Comparison of ENCODE assay signal across 9 mouse cellular contexts in the genomic region with DNA sequence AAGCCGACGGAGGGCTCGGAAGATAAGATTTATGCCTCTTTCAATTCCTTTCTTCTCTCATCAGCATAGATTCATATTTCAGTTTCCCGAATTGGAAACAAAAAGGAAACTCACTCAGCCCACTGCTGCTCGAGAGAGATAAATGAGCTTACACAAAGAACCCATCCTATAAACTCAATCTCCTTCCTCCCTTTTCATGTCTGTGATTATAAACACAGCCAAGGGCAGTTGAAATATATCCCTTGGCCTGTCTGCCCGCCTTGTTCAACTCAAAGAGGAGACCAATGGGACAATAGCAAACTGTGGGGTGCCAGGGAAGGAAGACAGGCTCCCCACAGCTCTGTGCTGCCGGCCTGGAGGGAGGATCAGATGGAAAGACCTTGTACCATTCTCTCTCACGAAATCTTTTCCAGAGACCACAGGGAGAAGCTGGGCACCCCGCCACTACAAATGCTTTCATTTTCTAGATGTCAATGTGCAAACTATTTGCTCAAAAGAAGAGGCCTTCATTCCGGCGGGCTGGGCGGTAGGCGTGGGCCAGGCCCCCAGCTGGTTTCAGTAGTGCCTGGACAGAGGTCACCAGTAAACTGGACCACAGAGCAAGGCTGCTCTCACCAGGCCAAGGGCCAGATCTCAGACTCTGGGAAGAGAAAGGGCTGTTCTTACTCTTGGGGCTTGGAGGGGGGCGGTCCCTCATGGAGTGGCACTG.
DNase-seq lines count a peak whose midpoint lies in the region; ATAC-seq and TF ChIP-seq lines count a peak whose summit lies in the region.
"Had no signal": no experiment of that assay in that cellular context is flagged by ENCODE, and none has a peak within 500 bp of the region (broad histone marks: within the 10 kb centered on the region; RNA-seq: fewer than 3 reads in every experiment).

No protein-coding gene starts in this region.

- peaks cover 19% of the 10 kb centered on the region for H3K4me1 ChIP-seq in midbrain, embryonic 12.5 days
- 0 out of 2 replicates have a peak, but pooled peaks cover 3% of the 10 kb centered on the region for H3K4me1 ChIP-seq in stomach, postnatal 0 days (replicated peaks; ENCODE audit: control insufficient read depth, insufficient read depth)

- 0 out of 2 replicates have a peak, but pooled peaks have one; percentile 23 for ATAC-seq in midbrain, embryonic 12.5 days (ENCODE audit: low FRiP score, low read depth)
- ATAC-seq in stomach, postnatal 0 days (ENCODE audit: low FRiP score, low TSS enrichment): peak; percentile 82

- H3K27ac ChIP-seq in midbrain, embryonic 12.5 days (replicated peaks): peak overlapping the region; percentile 60
- peak overlapping the region; percentile 77 for H3K27ac ChIP-seq in stomach, postnatal 0 days (replicated peaks)
- H3K27ac ChIP-seq: liver, embryonic 14.5 days had no signal

- H3K9me3 ChIP-seq in midbrain, embryonic 12.5 days: no peaks in the 10 kb centered on the region
- no peaks in the 10 kb centered on the region for H3K9me3 ChIP-seq in stomach, postnatal 0 days (ENCODE audit: control insufficient read depth, low read length)

- intact Hi-C loops in heart, postnatal 14 days (cut with DNase I): no loop called here

- peak; percentile 73 to 74 for DNase-seq in right cerebral cortex, postnatal 10 days (ENCODE audit: low spot score in 2 of 2)
- DNase-seq in right cerebral cortex, adult 18-20 months: no peak
- DNase-seq in cerebellum, postnatal 25 days: peak; percentile 29 to 49
- peak; percentile 29 to 50 for DNase-seq in heart, postnatal 14 days
- peak; percentile 85 for DNase-seq in kidney, postnatal 10 days
- DNase-seq in stomach, postnatal 0 days (ENCODE audit: low spot score): peak; percentile 27
- no peak for DNase-seq in thymus, postnatal 14 days

- no peaks in the 10 kb centered on the region for H3K36me3 ChIP-seq in midbrain, embryonic 12.5 days
- H3K36me3 ChIP-seq in stomach, postnatal 0 days (ENCODE audit: control insufficient read depth, insufficient read depth, low read length): no peaks in the 10 kb centered on the region

- H3K9ac ChIP-seq in midbrain, embryonic 12.5 days (replicated peaks): no peak overlapping the region
- H3K9ac ChIP-seq in stomach, postnatal 0 days (ENCODE audit: low read length): no peak overlapping the region
- H3K9ac ChIP-seq: liver, embryonic 14.5 days had no signal

- no peak overlapping the region for H3K4me3 ChIP-seq in midbrain, embryonic 12.5 days
- no peak overlapping the region for H3K4me3 ChIP-seq in stomach, postnatal 0 days (ENCODE audit: low read depth, low read length)

- 19% methylated on average over 14 of the region's 14 CpGs for WGBS in midbrain, embryonic 12.5 days
- 27% methylated on average over 14 of the region's 14 CpGs for WGBS in stomach, postnatal 0 days

- TF ChIP-seq CTCF in stomach, postnatal 0 days (IDR thresholded peaks at IDR 0.05; ENCODE audit: low read depth): 0 out of 2 replicates have a peak, but pooled peaks have one; percentile 5

- no peak for TF ChIP-seq EP300 in stomach, postnatal 0 days (optimal IDR thresholded peaks at IDR 0.05)

- peaks cover 36% of the 10 kb centered on the region for H3K27me3 ChIP-seq in midbrain, embryonic 12.5 days
- H3K27me3 ChIP-seq in stomach, postnatal 0 days (ENCODE audit: control insufficient read depth, insufficient read depth, low read length): no peaks in the 10 kb centered on the region

- peak overlapping the region; percentile 4; the same call in 1 of the 2 replicates for H3K4me2 ChIP-seq in midbrain, embryonic 12.5 days (replicated peaks)
- H3K4me2 ChIP-seq in stomach, postnatal 0 days (replicated peaks; ENCODE audit: low read depth): no peak overlapping the region

Comparison
In these comparisons a context has a peak if more than half of its experiments do, and no peak if none do; other contexts are left out.
1. DNase-seq: peak in right cerebral cortex, postnatal 10 days (2 of 2), cerebellum, postnatal 25 days (2 of 2), heart, postnatal 14 days (2 of 2), kidney, postnatal 10 days (single experiment) and stomach, postnatal 0 days (single experiment); none in right cerebral cortex, adult 18-20 months (single experiment) and thymus, postnatal 14 days (single experiment).